Mouse (Mus musculus) kidney, adult 2 months (tissue): Measurements from ENCODE around the gene Tmem35b.

ENCODE experiments used
- CTCF ChIP-seq: fragments of 200-500 bp; conservative IDR thresholded peaks from 2 replicates; pipeline ENCODE4 v1.5.1; 2011; ENCODE audit warnings: low read depth, mild to moderate bottlenecking, control low read depth, low read length, moderate library complexity, mixed read lengths; ENCODE audit not compliant: insufficient read depth, insufficient read length
- POLR2A ChIP-seq: fragments of 200-500 bp; IDR thresholded peaks from one replicate; pipeline ENCODE4 v1.6.1; 2011; ENCODE audit warnings: low read depth, low read length, control low read depth

- TF ChIP-seq CTCF (no peak), POLR2A (no peak)
Measured at GRCm38 (mm10) chr4:127174900-127175278, 51.4 kb downstream of the Tmem35b start.
